Mouse (Mus musculus): Measurements from ENCODE around the gene Mrpl51.
A peak's percentile ranks its signal among the peaks of the same experiment; 100 is the strongest.
"Not testable (repeated sequence)": the region's sequence is repeated elsewhere in the genome, so short reads cannot be mapped to it uniquely, and the experiment has no call there.

The Mrpl51 gene

GRCm38 (mm10) chr6:125160558-125160853, 31.1 kb upstream of the Mrpl51 start:
- DNase-seq = no peak

GRCm38 (mm10) chr6:125160854-125161760, 30.5 kb upstream of the Mrpl51 start:
- peak; percentile 81 for DNase-seq

- DNase-seq = peak; percentile 54
Measured at GRCm38 (mm10) chr6:125161971-125162370, 29.6 kb upstream of the Mrpl51 start.

- DNase-seq = not testable (repeated sequence)
Measured at GRCm38 (mm10) chr6:125162615-125163305, 28.8 kb upstream of the Mrpl51 start.

- DNase-seq = peak; percentile 92
Measured at GRCm38 (mm10) chr6:125163801-125164657, 27.6 kb upstream of the Mrpl51 start.

GRCm38 (mm10) chr6:125164672-125165327, 26.8 kb upstream of the Mrpl51 start:
- DNase-seq = peak; percentile 71

- peak; percentile 98 for DNase-seq
Measured at GRCm38 (mm10) chr6:125165328-125165891, 26.2 kb upstream of the Mrpl51 start.

- peak; percentile 90 for DNase-seq
Measured at GRCm38 (mm10) chr6:125166051-125166751, 25.4 kb upstream of the Mrpl51 start, which contains the start of gene Gapdh. TSS of gene Gapdh (minus strand) at chr6:125166467.

- DNase-seq = peak; percentile 48
Measured at GRCm38 (mm10) chr6:125166861-125167650, 24.5 kb upstream of the Mrpl51 start.

- DNase-seq = no peak
Measured at GRCm38 (mm10) chr6:125168086-125168485, 23.5 kb upstream of the Mrpl51 start.

- DNase-seq = no peak
Measured at GRCm38 (mm10) chr6:125170194-125170593, 21.4 kb upstream of the Mrpl51 start.

- no peak for DNase-seq
Measured at GRCm38 (mm10) chr6:125172474-125172873, 19.1 kb upstream of the Mrpl51 start.

- DNase-seq = no peak
Measured at GRCm38 (mm10) chr6:125173256-125173655, 18.3 kb upstream of the Mrpl51 start.

- DNase-seq = no peak
Measured at GRCm38 (mm10) chr6:125175469-125175868, 16.1 kb upstream of the Mrpl51 start.

- no peak for DNase-seq
Measured at GRCm38 (mm10) chr6:125179601-125180000, 12.0 kb upstream of the Mrpl51 start.

- no peak for DNase-seq
Measured at GRCm38 (mm10) chr6:125182133-125182532, 9.5 kb upstream of the Mrpl51 start.

GRCm38 (mm10) chr6:125186203-125186602, 5.4 kb upstream of the Mrpl51 start:
- no peak for DNase-seq

GRCm38 (mm10) chr6:125190816-125191215, 785 bp upstream of the Mrpl51 start:
- no peak for DNase-seq

- DNase-seq = peak; percentile 93
Measured at GRCm38 (mm10) chr6:125192016-125192714, 564 bp downstream of the Mrpl51 start.

GRCm38 (mm10) chr6:125192841-125193240, 1.2 kb downstream of the Mrpl51 start:
- no peak for DNase-seq
